Comparison of ENCODE assay signal across 23 mouse cellular contexts in genomic region chr13:10354885-10355575, GRCm38 (mm10). TPM values are rescaled to one million over a fixed set of nuclear protein-coding genes. Genes with fewer than 3 reads are reported as not detected.
DNase-seq lines count a peak whose midpoint lies in the region; ATAC-seq lines count a peak whose summit lies in the region.
"Had no signal": no experiment of that assay in that cellular context is flagged by ENCODE, and none has a peak within 500 bp of the region (broad histone marks: within the 10 kb centered on the region; RNA-seq: fewer than 3 reads in every experiment).

No protein-coding gene starts in this region.

- no peak overlapping the region for H3K27ac ChIP-seq in kidney, embryonic 16.5 days (ENCODE audit: low read length)
- H3K27ac ChIP-seq: embryonic facial prominence, embryonic 13.5 days; forebrain, embryonic 12.5 days; heart, adult 2 months; hindbrain, embryonic 12.5 days had no signal

- 59% methylated on average over 2 of the region's 2 CpGs for WGBS in kidney, embryonic 16.5 days

- H3K9ac ChIP-seq in kidney, embryonic 16.5 days (replicated peaks; ENCODE audit: low read length) = no peak overlapping the region
- H3K9ac ChIP-seq: embryonic facial prominence, embryonic 13.5 days; forebrain, embryonic 12.5 days; heart, embryonic 12.5 days; hindbrain, embryonic 12.5 days had no signal

- peaks cover 18% of the 10 kb centered on the region for H3K27me3 ChIP-seq in kidney, embryonic 16.5 days (ENCODE audit: insufficient read depth, low read length)
- H3K27me3 ChIP-seq: CH12.LX had no signal

- no peak overlapping the region for H3K4me2 ChIP-seq in kidney, embryonic 16.5 days (replicated peaks; ENCODE audit: low read depth, low read length)
- H3K4me2 ChIP-seq: embryonic facial prominence, embryonic 13.5 days; forebrain, embryonic 12.5 days; heart, embryonic 12.5 days; hindbrain, embryonic 12.5 days had no signal

- no peak overlapping the region for H3K4me3 ChIP-seq in kidney, embryonic 16.5 days (ENCODE audit: low read length)
- H3K4me3 ChIP-seq: embryonic facial prominence, embryonic 13.5 days; forebrain, embryonic 12.5 days; heart, adult 2 months; heart, embryonic 12.5 days; hindbrain, embryonic 12.5 days had no signal

- H3K9me3 ChIP-seq in kidney, embryonic 16.5 days (ENCODE audit: low read length) = no peaks in the 10 kb centered on the region
- H3K9me3 ChIP-seq: embryonic facial prominence, embryonic 13.5 days; forebrain, embryonic 12.5 days; heart, embryonic 12.5 days; hindbrain, embryonic 12.5 days had no signal

- ATAC-seq in kidney, embryonic 16.5 days (ENCODE audit: low FRiP score, low TSS enrichment) = no peak
- ATAC-seq: activated CD4-positive, CD25-positive, alpha-beta regulatory T cell, adult 4 months; forebrain, embryonic 16.5 days; hindbrain, embryonic 16.5 days; inflammation-experienced regulatory T-cells, adult 6 months; Patski had no signal

- DNase-seq in adrenal gland, postnatal 10 days = peak; percentile 6
- no peak for DNase-seq in adrenal gland, postnatal 4 days (ENCODE audit: low spot score in 2 of 2)
- peak; percentile 11 for DNase-seq in kidney, adult 11 months
- DNase-seq in kidney, postnatal 14 days = peak; percentile 17
- DNase-seq in kidney, adult 18-20 months = no peak
- no peak for DNase-seq in lung, postnatal 14 days
- DNase-seq: cerebellum, adult 18-20 months; cerebellum, adult 9-11 months; cerebellum, postnatal 36 days; gastrocnemius, postnatal 10 days; heart, postnatal 4 days had no signal

- no peaks in the 10 kb centered on the region for H3K36me3 ChIP-seq in kidney, embryonic 16.5 days (ENCODE audit: insufficient read depth, low read length)
- H3K36me3 ChIP-seq: embryonic facial prominence, embryonic 13.5 days; forebrain, embryonic 12.5 days; heart, embryonic 12.5 days; hindbrain, embryonic 12.5 days had no signal

- H3K4me1 ChIP-seq in kidney, embryonic 16.5 days (ENCODE audit: insufficient read depth, low read length) = 0 out of 2 replicates have a peak, but pooled peaks cover 3% of the 10 kb centered on the region
- H3K4me1 ChIP-seq: heart, embryonic 12.5 days had no signal

RNA-seq across cellular contexts. Expression of gene Chrm3, which starts 5.6 kb away (rescaled TPM):
- total RNA-seq in adrenal gland, postnatal 10 days (2021) = 1 to 10 TPM; 1.6 to 3.0 TPM
- 1 to 10 TPM; 2.6 to 3.9 TPM for total RNA-seq in adrenal gland, postnatal 4 days (2021)
- 0.62 and 0.92 TPM in 2 replicates for polyA plus RNA-seq in kidney, embryonic 16.5 days (2015; fragmentation: Nextera tagmentation; extraction: Ambion mirVana)
- total RNA-seq: CH12.LX had no signal
- polyA plus RNA-seq: Patski had no signal

Comparison
In these comparisons a context has a peak if more than half of its experiments do, and no peak if none do; other contexts are left out.
1. DNase-seq: peak in adrenal gland, postnatal 10 days (single experiment), kidney, adult 11 months (single experiment) and kidney, postnatal 14 days (single experiment); none in adrenal gland, postnatal 4 days (0 of 2), kidney, adult 18-20 months (single experiment) and lung, postnatal 14 days (single experiment).